Mouse (Mus musculus) cerebellum, adult (tissue): Measurements from ENCODE around the gene Acsbg2.
A peak's percentile ranks its signal among the peaks of the same experiment; 100 is the strongest.

Source experiments
- ATAC-seq: cut with Nextera tagmentation; 2 replicates; pipeline ENCODE4 v1.9.2; 2017; ENCODE audit warnings: mild to moderate bottlenecking, moderate library complexity, mixed read lengths; ENCODE audit not compliant: insufficient number of reproducible peaks, low FRiP score, low TSS enrichment

The Acsbg2 gene

GRCm38 (mm10) chr17:56874237-56874636 is at the start of gene Acsbg2:
Gene Acsbg2, minus strand, starts transcription at chr17:56874447.
- no peak for ATAC-seq

- ATAC-seq: no peak
These were observed 45.5 kb upstream of the Acsbg2 start for GRCm38 (mm10) chr17:56919725-56920124.

- no peak for ATAC-seq
These were observed 42.9 kb upstream of the Acsbg2 start for GRCm38 (mm10) chr17:56917166-56917565.

GRCm38 (mm10) chr17:56913444-56913843 is 39.2 kb upstream of the Acsbg2 start:
- no peak for ATAC-seq

GRCm38 (mm10) chr17:56913023-56913422 is 38.8 kb upstream of the Acsbg2 start:
- ATAC-seq: no peak

- 0 out of 2 replicates have a peak, but pooled peaks have one; percentile 58 for ATAC-seq
These were observed 35.5 kb upstream of the Acsbg2 start for GRCm38 (mm10) chr17:56909764-56910163.

GRCm38 (mm10) chr17:56907887-56908286 is 33.6 kb upstream of the Acsbg2 start:
- ATAC-seq: no peak

GRCm38 (mm10) chr17:56907096-56907495 is 32.8 kb upstream of the Acsbg2 start:
- no peak for ATAC-seq

GRCm38 (mm10) chr17:56906166-56906565 is 31.9 kb upstream of the Acsbg2 start:
- no peak for ATAC-seq

GRCm38 (mm10) chr17:56902698-56903097 is 28.5 kb upstream of the Acsbg2 start:
- no peak for ATAC-seq

- 0 out of 2 replicates have a peak, but pooled peaks have one; percentile 64 for ATAC-seq
These were observed 23.5 kb upstream of the Acsbg2 start for GRCm38 (mm10) chr17:56897630-56898195.

GRCm38 (mm10) chr17:56896513-56897129 is 22.4 kb upstream of the Acsbg2 start:
- no peak for ATAC-seq

- no peak for ATAC-seq
These were observed 21.2 kb upstream of the Acsbg2 start for GRCm38 (mm10) chr17:56895368-56895918.

GRCm38 (mm10) chr17:56890018-56890417 is 15.8 kb upstream of the Acsbg2 start:
- ATAC-seq: no peak

- ATAC-seq: no peak
These were observed 13.8 kb upstream of the Acsbg2 start for GRCm38 (mm10) chr17:56888050-56888449.

GRCm38 (mm10) chr17:56884809-56885208 is 10.6 kb upstream of the Acsbg2 start:
- ATAC-seq: no peak

GRCm38 (mm10) chr17:56884331-56884730 is 10.1 kb upstream of the Acsbg2 start:
- ATAC-seq: no peak

GRCm38 (mm10) chr17:56883612-56884011 is 9.4 kb upstream of the Acsbg2 start:
- no peak for ATAC-seq

- no peak for ATAC-seq
These were observed 3.2 kb upstream of the Acsbg2 start for GRCm38 (mm10) chr17:56877426-56877825.

- ATAC-seq: no peak
These were observed 2.7 kb upstream of the Acsbg2 start for GRCm38 (mm10) chr17:56876981-56877380.

- no peak for ATAC-seq
These were observed 2.2 kb upstream of the Acsbg2 start for GRCm38 (mm10) chr17:56876465-56876864.
